Mouse (Mus musculus) liver, embryonic 11.5 days (tissue): ENCODE data around the gene Ddx50. TPM values are rescaled to one million over a fixed set of nuclear protein-coding genes. Genes with fewer than 3 reads are reported as not detected.
A peak's percentile ranks its signal among the peaks of the same experiment; 100 is the strongest.
"Not testable (repeated sequence)": the region's sequence is repeated elsewhere in the genome, so short reads cannot be mapped to it uniquely, and the experiment has no call there.

Source experiments
- ATAC-seq: fragments of 200-750 bp; cut with Nextera tagmentation; replicated peaks from 2 replicates; pipeline ENCODE4 v1.8.0; 2017; ENCODE audit warnings: moderate number of reproducible peaks, mild to moderate bottlenecking, moderate TSS enrichment, moderate library complexity; ENCODE audit not compliant: low FRiP score
- DNase-seq: peaks from one replicate; pipeline ENCODE4 v3.0.0-alpha.2; 2017; ENCODE audit warnings: low spot score
- H3K27ac ChIP-seq: fragments of 300-500 bp; sonication (generic); 2 replicates; pipeline ENCODE4 v1.5.1; 2014; ENCODE audit warnings: mild to moderate bottlenecking, low read depth, low read length, control low read depth
- H3K27me3 ChIP-seq: fragments of 300-500 bp; sonication (generic); replicated peaks from 2 replicates; pipeline ENCODE4 v1.6.1; 2014; ENCODE audit warnings: low read length, mixed read lengths; ENCODE audit not compliant: control insufficient read depth, insufficient read depth
- H3K36me3 ChIP-seq: fragments of 300-500 bp; sonication (generic); 2 replicates; pipeline ENCODE4 v1.6.1; 2014; ENCODE audit warnings: mild to moderate bottlenecking, low read length, moderate library complexity, mixed read lengths; ENCODE audit not compliant: control insufficient read depth, insufficient read depth
- H3K4me1 ChIP-seq: fragments of 300-500 bp; sonication (generic); replicated peaks from 2 replicates; pipeline ENCODE4 v1.6.1; 2014; ENCODE audit warnings: low read length, mixed read lengths; ENCODE audit not compliant: control insufficient read depth, insufficient read depth
- H3K4me2 ChIP-seq: fragments of 300-500 bp; sonication (generic); 2 replicates; pipeline ENCODE4 v1.6.1; 2014; ENCODE audit warnings: mild to moderate bottlenecking, control low read depth, moderate library complexity
- H3K4me3 ChIP-seq: fragments of 300-500 bp; sonication (generic); 2 replicates; pipeline ENCODE4 v1.5.1; 2014; ENCODE audit warnings: low read depth, low read length, control low read depth
- H3K9ac ChIP-seq: fragments of 300-500 bp; sonication (generic); 2 replicates; pipeline ENCODE4 v1.6.1; 2014; ENCODE audit warnings: low read depth, low read length, control low read depth
- H3K9me3 ChIP-seq: fragments of 300-500 bp; sonication (generic); 2 replicates; pipeline ENCODE4 v1.6.1; 2016; ENCODE audit warnings: low read length, inconsistent platforms, mixed read lengths; ENCODE audit not compliant: control insufficient read depth
- WGBS: fragments of 180-500 bp; shearing (Covaris S2); extraction: QIAGEN DNeasy Blood & Tissue Kit; methylation state at CpG from one replicate; pipeline ENCODE4 v1.1.7; 2014; 5-methylcytosine and 5-hydroxymethylcytosine counted together
- polyA plus RNA-seq: library from polyadenylated mRNA; unstranded; fragments of >200 nt; fragmentation: Nextera tagmentation; extraction: Ambion mirVana; gene quantifications from 2 replicates; pipeline ENCODE4 v1.2.1, GENCODE M21; 2014

Ddx50 gene
- polyA plus RNA-seq, 1 experiment from 2014 or later = 89.8 TPM

DNA sequence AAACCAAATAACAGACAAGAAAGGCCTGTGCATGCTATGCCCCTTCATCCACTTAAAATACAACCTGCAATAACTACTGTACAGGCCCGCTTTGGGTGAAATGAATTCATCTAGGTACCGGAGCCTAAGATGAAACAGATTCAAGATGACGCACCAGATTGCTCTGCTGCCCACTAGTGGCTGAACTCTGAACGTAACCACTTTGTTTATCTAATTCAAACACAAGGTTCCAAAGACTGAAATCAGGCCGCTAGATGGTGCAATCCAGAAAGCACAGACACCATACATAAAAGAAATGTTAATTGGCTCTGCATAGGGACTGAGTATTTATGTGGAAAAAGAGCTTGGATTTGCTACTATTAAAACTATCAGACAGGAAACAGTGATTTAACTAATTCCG lies 60.8 kb downstream of the Ddx50 start:
- Histone ChIP-seq H3K9me3 (no peaks in the 10 kb centered on the region), H3K27me3 (no peaks in the 10 kb centered on the region), H3K4me1 (no peaks in the 10 kb centered on the region), H3K27ac (no peak overlapping the region), H3K36me3 (peaks cover 75% of the 10 kb centered on the region), H3K4me2 (no peak overlapping the region), H3K9ac (no peak overlapping the region), H3K4me3 (no peak overlapping the region)
- 50% methylated on average over 6 of the region's 6 CpGs for WGBS
- ATAC-seq (peak; percentile 57), DNase-seq (no peak)

DNA sequence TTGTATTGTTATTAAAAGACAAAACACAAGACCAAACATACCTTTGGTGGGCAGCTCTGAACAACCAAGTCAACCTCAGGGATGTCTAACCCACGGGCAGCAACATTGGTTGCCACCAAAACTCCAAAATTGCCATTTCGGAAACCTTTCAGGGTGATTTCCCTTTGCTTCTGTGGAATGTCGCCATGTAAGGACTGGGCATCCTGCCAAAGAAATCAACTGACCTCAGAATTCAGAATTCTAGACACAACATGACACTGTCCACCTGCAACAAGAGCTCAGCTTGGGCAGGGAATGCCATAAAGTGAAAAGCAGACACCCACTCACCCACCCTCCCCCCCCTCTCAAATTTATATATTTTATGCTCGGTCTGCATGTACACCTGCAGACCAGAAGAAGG lies 62.4 kb downstream of the Ddx50 start:
- no peak overlapping the region for H3K27ac ChIP-seq
- H3K9ac ChIP-seq = no peak overlapping the region
- no peaks in the 10 kb centered on the region for H3K27me3 ChIP-seq
- H3K4me1 ChIP-seq = no peaks in the 10 kb centered on the region
- H3K4me3 ChIP-seq = no peak overlapping the region
- H3K36me3 ChIP-seq = peaks cover 78% of the 10 kb centered on the region
- no peaks in the 10 kb centered on the region for H3K9me3 ChIP-seq
- 89% methylated on average over 4 of the region's 4 CpGs for WGBS
- no peak overlapping the region for H3K4me2 ChIP-seq
- DNase-seq (no peak), ATAC-seq (no peak)

DNA sequence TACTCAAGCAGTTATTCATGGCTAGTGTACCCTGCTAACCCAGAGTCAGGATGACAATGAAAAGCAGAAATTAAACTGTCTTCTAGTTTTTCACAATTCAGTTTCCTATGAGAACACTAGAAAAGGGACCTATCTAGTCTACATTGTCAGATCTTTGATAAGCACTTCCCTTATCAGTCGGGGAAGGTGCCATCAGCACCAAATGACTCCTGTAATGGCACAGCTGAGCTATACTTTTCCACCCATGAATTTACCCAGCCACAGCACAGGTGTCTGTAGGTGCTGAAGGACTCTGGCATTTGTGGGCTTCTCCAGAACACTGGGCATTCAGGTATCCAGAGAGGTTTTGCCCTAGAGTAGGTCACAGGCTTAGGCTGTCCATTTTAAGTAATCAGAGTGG lies 67.8 kb downstream of the Ddx50 start:
- ATAC-seq = no peak
- Histone ChIP-seq H3K27me3 (no peaks in the 10 kb centered on the region), H3K27ac (no peak overlapping the region), H3K9ac (no peak overlapping the region), H3K4me2 (no peak overlapping the region), H3K9me3 (no peaks in the 10 kb centered on the region), H3K4me1 (0 out of 2 replicates have a peak, but pooled peaks cover 2% of the 10 kb centered on the region), H3K36me3 (peaks cover 66% of the 10 kb centered on the region), H3K4me3 (no peak overlapping the region)
- WGBS = 56% methylated on average over 1 of the region's 1 CpGs
- no peak for DNase-seq

DNA sequence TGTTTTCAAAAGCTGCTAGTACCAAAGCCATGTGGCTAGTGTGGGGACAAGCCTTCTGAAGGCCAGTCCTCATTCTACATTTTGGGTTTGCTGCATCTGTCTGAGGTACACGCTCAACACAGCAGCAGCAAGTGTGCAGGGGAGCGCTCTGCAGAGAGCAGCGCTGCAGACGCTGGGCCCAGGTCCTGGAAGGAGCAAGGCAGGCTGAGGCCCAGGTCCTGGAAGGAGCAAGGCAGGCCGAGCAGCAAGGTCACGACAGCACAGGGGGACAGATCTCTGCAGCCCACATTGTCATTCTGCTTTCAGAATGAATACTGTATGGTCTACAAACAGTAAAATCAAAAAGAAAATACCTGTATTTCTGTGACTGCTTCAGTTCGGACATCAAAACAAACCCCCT lies 68.3 kb downstream of the Ddx50 start:
- DNase-seq = no peak

DNA sequence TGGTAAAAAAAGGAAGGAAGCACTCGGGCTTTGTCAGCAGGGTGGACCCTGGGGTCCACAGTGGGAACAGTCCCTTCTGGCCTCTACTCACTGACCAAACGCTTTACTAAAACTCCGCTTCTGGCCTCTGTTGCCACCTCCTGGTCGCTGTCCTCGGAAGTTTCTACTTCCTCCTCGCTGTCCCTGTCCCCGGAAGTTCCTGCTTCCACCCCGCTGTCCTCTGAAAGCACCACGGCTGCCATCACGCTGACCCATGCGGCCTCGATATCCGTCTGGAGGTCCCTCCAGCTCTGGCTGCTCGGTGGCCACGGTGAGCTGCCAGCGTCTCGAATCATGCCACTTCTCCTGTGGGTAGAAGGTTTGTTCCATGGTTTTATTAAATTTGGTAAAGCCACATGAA lies 68.8 kb downstream of the Ddx50 start:
- DNase-seq = no peak
- peaks cover 4% of the 10 kb centered on the region for H3K4me1 ChIP-seq
- H3K36me3 ChIP-seq = peaks cover 59% of the 10 kb centered on the region
- no peak overlapping the region for H3K4me3 ChIP-seq
- H3K4me2 ChIP-seq = no peak overlapping the region
- ATAC-seq = no peak
- no peaks in the 10 kb centered on the region for H3K27me3 ChIP-seq
- no peaks in the 10 kb centered on the region for H3K9me3 ChIP-seq
- no peak overlapping the region for H3K9ac ChIP-seq
- no peak overlapping the region for H3K27ac ChIP-seq
- WGBS = 85% methylated on average over 17 of the region's 17 CpGs

More for the DNA sequence above, 68.3 kb downstream of the Ddx50 start:
- Histone ChIP-seq H3K9me3 (no peaks in the 10 kb centered on the region), H3K4me1 (0 out of 2 replicates have a peak, but pooled peaks cover 2% of the 10 kb centered on the region), H3K4me3 (no peak overlapping the region), H3K4me2 (no peak overlapping the region), H3K36me3 (peaks cover 63% of the 10 kb centered on the region), H3K9ac (no peak overlapping the region), H3K27ac (no peak overlapping the region), H3K27me3 (no peaks in the 10 kb centered on the region)
- ATAC-seq = no peak
- 78% methylated on average over 7 of the region's 7 CpGs for WGBS

DNA sequence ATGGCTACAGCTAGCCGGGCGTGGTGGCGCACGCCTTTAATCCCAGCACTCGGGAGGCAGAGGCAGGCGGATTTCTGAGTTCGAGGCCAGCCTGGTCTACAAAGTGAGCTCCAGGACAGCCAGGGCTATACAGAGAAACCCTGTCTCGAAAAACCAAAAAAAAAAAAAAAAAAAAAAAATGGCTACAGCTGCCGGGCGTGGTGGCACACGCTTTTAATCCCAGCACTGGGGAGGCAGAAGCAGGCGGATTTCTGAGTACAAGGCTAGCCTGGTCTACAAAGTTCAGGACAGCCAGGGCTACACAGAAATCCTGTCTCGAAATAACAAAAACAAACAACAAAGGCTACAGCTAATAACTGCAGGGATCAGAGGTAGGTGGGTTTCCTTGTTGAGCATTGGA lies 71.9 kb downstream of the Ddx50 start:
- ATAC-seq, DNase-seq, H3K9me3 ChIP-seq, H3K9ac ChIP-seq, H3K27ac ChIP-seq, H3K4me1 ChIP-seq, H3K27me3 ChIP-seq, H3K4me3 ChIP-seq: not testable (repeated sequence)
- 87% methylated on average over 12 of the region's 13 CpGs for WGBS
- peaks cover 37% of the 10 kb centered on the region for H3K36me3 ChIP-seq
- H3K4me2 ChIP-seq = peak overlapping the region; percentile 47; the same call in 1 of the 2 replicates

DNA sequence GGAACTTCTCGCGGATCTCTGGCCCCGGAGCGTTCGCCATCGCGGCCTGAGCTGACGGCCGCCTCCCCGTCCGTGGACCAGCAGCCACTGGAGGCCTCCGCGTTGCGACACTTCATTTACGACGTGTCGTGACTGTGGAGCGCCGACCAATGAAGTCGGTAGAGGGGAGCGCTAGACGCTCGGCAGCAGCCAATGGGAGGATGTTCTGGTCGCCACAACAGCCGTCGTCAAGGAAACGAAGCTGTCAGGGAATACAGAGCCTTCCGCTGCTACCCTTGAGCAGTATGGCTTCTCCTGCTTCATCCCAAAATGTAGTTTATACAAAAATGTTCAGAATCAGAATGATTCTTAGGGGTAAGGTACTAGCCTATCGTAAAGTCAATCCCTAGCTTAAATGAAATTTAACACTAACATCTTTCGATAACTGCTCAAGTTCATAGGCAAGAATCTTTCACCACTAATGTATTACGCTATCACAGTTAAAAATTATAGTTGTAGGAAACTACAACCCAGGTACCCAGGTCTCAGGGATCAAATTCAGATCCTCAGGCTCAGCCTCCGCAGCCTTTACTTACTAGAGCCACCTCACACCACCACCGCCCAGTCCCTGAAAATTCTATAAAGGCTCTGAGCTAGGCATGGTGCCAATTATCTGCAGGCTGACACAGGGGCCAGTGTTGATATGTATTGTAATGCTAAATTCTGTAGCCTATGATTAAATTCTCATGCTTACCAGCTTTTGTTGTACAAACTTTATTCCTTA lies 72.5 kb downstream of the Ddx50 start, which contains the start of gene Kif1bp:
Kif1bp (minus strand) TSS at position 120 of the 763 bp plus-strand sequence.
- peak within 1 kb of the TSS; percentile 90 for H3K4me2 ChIP-seq
- no peaks in the 10 kb centered on the region for H3K27me3 ChIP-seq
- ATAC-seq (peak; percentile 99), DNase-seq (peak; percentile 91)
- H3K4me1 ChIP-seq = peaks cover 8% of the 10 kb centered on the region
- peak within 1 kb of the TSS; percentile 23; the same call in 1 of the 2 replicates for H3K27ac ChIP-seq
- H3K36me3 ChIP-seq = peaks cover 31% of the 10 kb centered on the region
- 6% methylated on average over 33 of the region's 33 CpGs for WGBS
- peak within 1 kb of the TSS; percentile 72 for H3K9ac ChIP-seq
- no peaks in the 10 kb centered on the region for H3K9me3 ChIP-seq
- H3K4me3 ChIP-seq = peak within 1 kb of the TSS; percentile 92

DNA sequence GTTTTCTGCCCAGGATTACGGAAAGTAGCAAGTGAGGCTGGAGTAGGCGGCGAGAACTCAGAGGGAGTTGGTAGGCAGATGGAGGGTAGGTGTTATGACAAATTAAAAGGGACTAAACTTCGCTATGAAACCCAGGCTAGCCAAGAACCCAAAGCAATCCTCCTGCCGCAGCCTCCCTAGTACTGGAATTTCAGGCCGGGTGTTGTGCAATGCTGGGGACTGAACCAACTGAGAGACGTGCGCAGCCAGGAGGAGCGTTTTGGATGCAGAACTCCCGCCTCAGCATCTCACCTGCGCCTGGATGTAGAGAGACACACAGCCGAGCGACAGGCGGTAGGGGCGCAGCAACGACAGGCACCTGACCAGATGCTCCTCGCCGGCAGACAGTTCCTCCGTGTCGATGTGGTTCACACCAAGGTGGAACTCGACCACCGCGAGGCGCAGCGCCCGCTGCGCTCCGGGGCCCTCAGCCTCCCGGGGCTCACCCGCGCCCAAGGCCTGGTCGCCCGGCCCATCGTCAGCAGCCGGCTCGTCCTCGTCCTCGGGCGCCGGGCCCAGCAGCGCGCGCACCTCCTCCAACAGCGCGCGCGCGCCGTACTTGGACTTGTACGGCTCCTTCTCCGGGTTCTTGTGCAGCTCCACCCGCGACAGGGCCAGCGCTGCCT lies 73.2 kb downstream of the Ddx50 start:
- peaks cover 8% of the 10 kb centered on the region for H3K4me1 ChIP-seq
- peak overlapping the region; percentile 90 for H3K4me2 ChIP-seq
- 2% methylated on average over 54 of the region's 54 CpGs for WGBS
- H3K9ac ChIP-seq = peak overlapping the region; percentile 72
- no peak for DNase-seq
- peak overlapping the region; percentile 23; the same call in 1 of the 2 replicates for H3K27ac ChIP-seq
- peak overlapping the region; percentile 92 for H3K4me3 ChIP-seq
- H3K9me3 ChIP-seq = no peaks in the 10 kb centered on the region
- H3K36me3 ChIP-seq = peaks cover 27% of the 10 kb centered on the region
- ATAC-seq = peak; percentile 79
- H3K27me3 ChIP-seq = no peaks in the 10 kb centered on the region
